Mouse (Mus musculus) lung, embryonic 14.5 days (tissue): Measurements from ENCODE around the gene Sesn3. TPM values are rescaled to one million over a fixed set of nuclear protein-coding genes. Genes with fewer than 3 reads are reported as not detected.
A peak's percentile ranks its signal among the peaks of the same experiment; 100 is the strongest.

ENCODE experiments used
- ATAC-seq: fragments of 200-750 bp; cut with Nextera tagmentation; 2 replicates; pipeline ENCODE4 v1.8.0; 2017; ENCODE audit warnings: mild to moderate bottlenecking, moderate TSS enrichment, moderate library complexity; ENCODE audit not compliant: insufficient read depth
- DNase-seq: peaks from one replicate; pipeline ENCODE4 v3.0.0-alpha.2; 2015
- H3K27ac ChIP-seq: fragments of 300-500 bp; sonication (generic); 2 replicates; pipeline ENCODE4 v1.5.1; 2014; ENCODE audit warnings: low read depth, mild to moderate bottlenecking, moderate library complexity
- H3K27me3 ChIP-seq: fragments of 300-500 bp; sonication (generic); 2 replicates; pipeline ENCODE4 v1.6.1; 2014; ENCODE audit warnings: low read length, control low read depth; ENCODE audit not compliant: insufficient read depth
- H3K36me3 ChIP-seq: fragments of 300-500 bp; sonication (generic); 2 replicates; pipeline ENCODE4 v1.6.1; 2014; ENCODE audit warnings: control low read depth; ENCODE audit not compliant: insufficient read depth
- H3K4me1 ChIP-seq: fragments of 300-500 bp; sonication (generic); 2 replicates; pipeline ENCODE4 v1.6.1; 2014; ENCODE audit warnings: antibody characterized with exemption, control low read depth; ENCODE audit not compliant: insufficient read depth
- H3K4me2 ChIP-seq: fragments of 300-500 bp; sonication (generic); 2 replicates; pipeline ENCODE4 v1.6.1; 2014; ENCODE audit warnings: mild to moderate bottlenecking
- H3K4me3 ChIP-seq: fragments of 300-500 bp; sonication (generic); 2 replicates; pipeline ENCODE4 v1.5.1; 2014; ENCODE audit warnings: low read depth, low read length
- H3K9ac ChIP-seq: fragments of 300-500 bp; sonication (generic); 2 replicates; pipeline ENCODE4 v1.6.1; 2014
- H3K9me3 ChIP-seq: fragments of 300-500 bp; sonication (generic); 2 replicates; pipeline ENCODE4 v1.6.1; 2016; ENCODE audit warnings: low read depth, low read length, control low read depth
- CTCF ChIP-seq: IDR thresholded peaks from 2 replicates; pipeline ENCODE4 v1.5.1; 2016; ENCODE audit warnings: antibody characterized with exemption, low read depth
- WGBS: fragments of 180-500 bp; shearing (Covaris S2); extraction: QIAGEN DNeasy Blood & Tissue Kit; methylation state at CpG from one replicate; pipeline ENCODE4 v1.1.7; 2014; 5-methylcytosine and 5-hydroxymethylcytosine counted together
- polyA plus RNA-seq: library from polyadenylated mRNA; unstranded; fragments of >200 nt; fragmentation: Nextera tagmentation; extraction: Ambion mirVana; gene quantifications from 2 replicates; pipeline ENCODE4 v1.2.1, GENCODE M21; 2014

The Sesn3 gene
- polyA plus RNA-seq, 1 experiment from 2014 or later: 23.5 TPM

GRCm38 (mm10) chr9:14245013-14245586 lies 29.8 kb upstream of the Sesn3 start:
- no peak for DNase-seq
- no peak for ATAC-seq
- WGBS: 42% methylated on average over 7 of the region's 7 CpGs

GRCm38 (mm10) chr9:14246016-14246799 lies 28.7 kb upstream of the Sesn3 start:
- no peak for TF ChIP-seq CTCF
- Histone ChIP-seq H3K4me2 (peak overlapping the region; percentile 16; the same call in 1 of the 2 replicates), H3K4me1 (peaks cover 23% of the 10 kb centered on the region), H3K9ac (no peak overlapping the region), H3K36me3 (no peaks in the 10 kb centered on the region), H3K4me3 (no peak overlapping the region), H3K9me3 (no peaks in the 10 kb centered on the region), H3K27ac (peak overlapping the region; percentile 87), H3K27me3 (no peaks in the 10 kb centered on the region)
- ATAC-seq (peak; percentile 95), DNase-seq (peak; percentile 91)
- 14% methylated on average over 11 of the region's 11 CpGs for WGBS

More at GRCm38 (mm10) chr9:14245013-14245586, 29.8 kb upstream of the Sesn3 start:
- Histone ChIP-seq H3K4me3 (no peak overlapping the region), H3K9ac (no peak overlapping the region), H3K27ac (peak overlapping the region; percentile 58; the same call in 1 of the 2 replicates), H3K9me3 (no peaks in the 10 kb centered on the region), H3K4me2 (no peak overlapping the region), H3K4me1 (peaks cover 23% of the 10 kb centered on the region), H3K36me3 (no peaks in the 10 kb centered on the region), H3K27me3 (no peaks in the 10 kb centered on the region)
- TF ChIP-seq CTCF: no peak

GRCm38 (mm10) chr9:14247480-14248208 lies 27.2 kb upstream of the Sesn3 start:
- Histone ChIP-seq H3K27ac (peak overlapping the region; percentile 87; the same call in 1 of the 2 replicates), H3K9me3 (no peaks in the 10 kb centered on the region), H3K4me1 (peaks cover 23% of the 10 kb centered on the region), H3K4me3 (no peak overlapping the region), H3K9ac (no peak overlapping the region), H3K36me3 (no peaks in the 10 kb centered on the region), H3K27me3 (no peaks in the 10 kb centered on the region), H3K4me2 (no peak overlapping the region)
- DNase-seq: no peak
- TF ChIP-seq CTCF: no peak
- 49% methylated on average over 12 of the region's 12 CpGs for WGBS
- ATAC-seq: no peak

- Histone ChIP-seq H3K4me2 (no peak overlapping the region), H3K27me3 (no peaks in the 10 kb centered on the region), H3K36me3 (no peaks in the 10 kb centered on the region), H3K4me1 (peaks cover 23% of the 10 kb centered on the region), H3K9ac (no peak overlapping the region), H3K4me3 (no peak overlapping the region), H3K27ac (peak overlapping the region; percentile 67; the same call in 1 of the 2 replicates), H3K9me3 (no peaks in the 10 kb centered on the region)
- DNase-seq (no peak), ATAC-seq (no peak)
- no peak for TF ChIP-seq CTCF
- WGBS: 76% methylated on average over 3 of the region's 3 CpGs
Measured at GRCm38 (mm10) chr9:14248209-14248596, 26.7 kb upstream of the Sesn3 start.

- H3K9me3 ChIP-seq: no peaks in the 10 kb centered on the region
- no peak overlapping the region for H3K27ac ChIP-seq
- DNase-seq (peak; percentile 78), ATAC-seq (peak; percentile 31; the same call in 1 of the 2 replicates)
- no peak overlapping the region for H3K4me2 ChIP-seq
- H3K4me1 ChIP-seq: no peaks in the 10 kb centered on the region
- no peaks in the 10 kb centered on the region for H3K27me3 ChIP-seq
- no peak overlapping the region for H3K4me3 ChIP-seq
- no peaks in the 10 kb centered on the region for H3K36me3 ChIP-seq
- WGBS: 25% methylated on average over 3 of the region's 3 CpGs
- TF ChIP-seq CTCF: no peak
- H3K9ac ChIP-seq: no peak overlapping the region
Measured at GRCm38 (mm10) chr9:14261150-14261549, 13.7 kb upstream of the Sesn3 start.

- no peak overlapping the region for H3K27ac ChIP-seq
- ATAC-seq (no peak), DNase-seq (no peak)
- no peak overlapping the region for H3K4me3 ChIP-seq
- no peaks in the 10 kb centered on the region for H3K27me3 ChIP-seq
- H3K9me3 ChIP-seq: no peaks in the 10 kb centered on the region
- H3K36me3 ChIP-seq: no peaks in the 10 kb centered on the region
- TF ChIP-seq CTCF: no peak
- no peaks in the 10 kb centered on the region for H3K4me1 ChIP-seq
- WGBS: 57% methylated on average over 4 of the region's 4 CpGs
- H3K9ac ChIP-seq: no peak overlapping the region
- no peak overlapping the region for H3K4me2 ChIP-seq
Measured at GRCm38 (mm10) chr9:14262568-14262972, 12.3 kb upstream of the Sesn3 start.

- H3K27me3 ChIP-seq: no peaks in the 10 kb centered on the region
- 20% methylated on average over 2 of the region's 2 CpGs for WGBS
- TF ChIP-seq CTCF: no peak
- H3K4me3 ChIP-seq: no peak overlapping the region
- H3K27ac ChIP-seq: no peak overlapping the region
- ATAC-seq (no peak), DNase-seq (no peak)
- H3K4me1 ChIP-seq: no peaks in the 10 kb centered on the region
- no peaks in the 10 kb centered on the region for H3K9me3 ChIP-seq
- no peak overlapping the region for H3K4me2 ChIP-seq
- no peak overlapping the region for H3K9ac ChIP-seq
- H3K36me3 ChIP-seq: no peaks in the 10 kb centered on the region
Measured at GRCm38 (mm10) chr9:14266470-14266869, 8.4 kb upstream of the Sesn3 start.
